Mouse (Mus musculus): Measurements from ENCODE around the gene Zbtb4. TPM values are rescaled to one million over a fixed set of nuclear protein-coding genes. Genes with fewer than 3 reads are reported as not detected.

Gene Zbtb4
- total and polyA plus RNA-seq, 2 experiments from 2014 or later: 2.9 to 21.2 TPM

GRCm38 (mm10) chr11:69763551-69763950 is 2.2 kb upstream of the Zbtb4 start:
- no peak overlapping the region for H3K4me2 ChIP-seq (ENCODE audit: low read depth, low read length)
- H3K9ac ChIP-seq (replicated peaks; ENCODE audit: low read depth, low read length): no peak overlapping the region
- H3K27me3 ChIP-seq (ENCODE audit: control insufficient read depth, insufficient read depth, low read length): no peaks in the 10 kb centered on the region
- H3K36me3 ChIP-seq (replicated peaks; ENCODE audit: control insufficient read depth, insufficient read depth, low read length): no peaks in the 10 kb centered on the region
- H3K4me1 ChIP-seq (ENCODE audit: control insufficient read depth, insufficient read depth): peaks cover 22% of the 10 kb centered on the region
- TF ChIP-seq EP300 (IDR thresholded peaks at IDR 0.05; ENCODE audit: low read depth): no peak
- peak; percentile 27 for TF ChIP-seq CTCF (IDR thresholded peaks at IDR 0.05; ENCODE audit: low read depth)
- H3K27ac ChIP-seq (ENCODE audit: low read depth): no peak overlapping the region
- no peak for ATAC-seq (ENCODE audit: insufficient read depth, low read depth)
- 77% methylated on average over 7 of the region's 7 CpGs for WGBS
- no peaks in the 10 kb centered on the region for H3K9me3 ChIP-seq (replicated peaks; ENCODE audit: control insufficient read depth, low read length)
- no peak overlapping the region for H3K4me3 ChIP-seq (ENCODE audit: low read depth, low read length)
- DNase-seq (ENCODE audit: low spot score): no peak

- Histone ChIP-seq H3K36me3 (replicated peaks; ENCODE audit: control insufficient read depth, insufficient read depth, low read length) (no peaks in the 10 kb centered on the region), H3K4me2 (ENCODE audit: low read depth, low read length) (peak overlapping the region; percentile 61), H3K4me1 (ENCODE audit: control insufficient read depth, insufficient read depth) (peaks cover 11% of the 10 kb centered on the region), H3K27me3 (ENCODE audit: control insufficient read depth, insufficient read depth, low read length) (no peaks in the 10 kb centered on the region), H3K9ac (replicated peaks; ENCODE audit: low read depth, low read length) (peak overlapping the region; percentile 98), H3K9me3 (replicated peaks; ENCODE audit: control insufficient read depth, low read length) (no peaks in the 10 kb centered on the region), H3K27ac (ENCODE audit: low read depth) (peak overlapping the region; percentile 98), H3K4me3 (ENCODE audit: low read depth, low read length) (peak overlapping the region; percentile 92)
- ATAC-seq (ENCODE audit: insufficient read depth, low read depth) (peak; percentile 82), DNase-seq (ENCODE audit: low spot score) (peak; percentile 36)
- TF ChIP-seq CTCF (IDR thresholded peaks at IDR 0.05; ENCODE audit: low read depth): no peak
- TF ChIP-seq EP300 (IDR thresholded peaks at IDR 0.05; ENCODE audit: low read depth): no peak
- WGBS: under 1% methylated on average over 28 of the region's 37 CpGs
Measured at GRCm38 (mm10) chr11:69766126-69766609, 456 bp downstream of the Zbtb4 start.

GRCm38 (mm10) chr11:69766872-69767624 is 1.3 kb downstream of the Zbtb4 start:
- Histone ChIP-seq H3K4me1 (ENCODE audit: control insufficient read depth, insufficient read depth) (peaks cover 11% of the 10 kb centered on the region), H3K4me2 (ENCODE audit: low read depth, low read length) (peak overlapping the region; percentile 61), H3K4me3 (ENCODE audit: low read depth, low read length) (peak overlapping the region; percentile 92), H3K9ac (replicated peaks; ENCODE audit: low read depth, low read length) (peak overlapping the region; percentile 98), H3K27ac (ENCODE audit: low read depth) (peak overlapping the region; percentile 98), H3K36me3 (replicated peaks; ENCODE audit: control insufficient read depth, insufficient read depth, low read length) (0 out of 2 replicates have a peak, but pooled peaks cover 3% of the 10 kb centered on the region), H3K9me3 (replicated peaks; ENCODE audit: control insufficient read depth, low read length) (no peaks in the 10 kb centered on the region), H3K27me3 (ENCODE audit: control insufficient read depth, insufficient read depth, low read length) (no peaks in the 10 kb centered on the region)
- 47% methylated on average over 13 of the region's 13 CpGs for WGBS
- TF ChIP-seq CTCF (IDR thresholded peaks at IDR 0.05; ENCODE audit: low read depth) (no peak), EP300 (IDR thresholded peaks at IDR 0.05; ENCODE audit: low read depth) (no peak)
- ATAC-seq (ENCODE audit: insufficient read depth, low read depth) (no peak), DNase-seq (ENCODE audit: low spot score) (no peak)

GRCm38 (mm10) chr11:69767625-69767909 is 1.9 kb downstream of the Zbtb4 start:
- Histone ChIP-seq H3K36me3 (replicated peaks; ENCODE audit: control insufficient read depth, insufficient read depth, low read length) (0 out of 2 replicates have a peak, but pooled peaks cover 3% of the 10 kb centered on the region), H3K4me2 (ENCODE audit: low read depth, low read length) (peak overlapping the region; percentile 61), H3K27ac (ENCODE audit: low read depth) (peak overlapping the region; percentile 98), H3K4me3 (ENCODE audit: low read depth, low read length) (peak overlapping the region; percentile 92), H3K9ac (replicated peaks; ENCODE audit: low read depth, low read length) (no peak overlapping the region), H3K9me3 (replicated peaks; ENCODE audit: control insufficient read depth, low read length) (no peaks in the 10 kb centered on the region), H3K4me1 (ENCODE audit: control insufficient read depth, insufficient read depth) (peaks cover 11% of the 10 kb centered on the region), H3K27me3 (ENCODE audit: control insufficient read depth, insufficient read depth, low read length) (no peaks in the 10 kb centered on the region)
- ATAC-seq (ENCODE audit: insufficient read depth, low read depth) (no peak), DNase-seq (ENCODE audit: low spot score) (peak; percentile 26)
- WGBS: 53% methylated on average over 4 of the region's 4 CpGs
- TF ChIP-seq EP300 (IDR thresholded peaks at IDR 0.05; ENCODE audit: low read depth) (no peak), CTCF (IDR thresholded peaks at IDR 0.05; ENCODE audit: low read depth) (no peak)

GRCm38 (mm10) chr11:69774961-69775360 is 9.2 kb downstream of the Zbtb4 start:
- H3K4me1 ChIP-seq (ENCODE audit: control insufficient read depth, insufficient read depth): 0 out of 2 replicates have a peak, but pooled peaks cover 3% of the 10 kb centered on the region
- peaks cover 26% of the 10 kb centered on the region for H3K36me3 ChIP-seq (replicated peaks; ENCODE audit: control insufficient read depth, insufficient read depth, low read length)
- no peaks in the 10 kb centered on the region for H3K9me3 ChIP-seq (replicated peaks; ENCODE audit: control insufficient read depth, low read length)
- no peak for TF ChIP-seq CTCF (IDR thresholded peaks at IDR 0.05; ENCODE audit: low read depth)
- TF ChIP-seq EP300 (IDR thresholded peaks at IDR 0.05; ENCODE audit: low read depth): no peak
- no peaks in the 10 kb centered on the region for H3K27me3 ChIP-seq (ENCODE audit: control insufficient read depth, insufficient read depth, low read length)
- no peak overlapping the region for H3K4me3 ChIP-seq (ENCODE audit: low read depth, low read length)
- no peak for ATAC-seq (ENCODE audit: insufficient read depth, low read depth)
- H3K4me2 ChIP-seq (ENCODE audit: low read depth, low read length): no peak overlapping the region
- H3K27ac ChIP-seq (ENCODE audit: low read depth): no peak overlapping the region
- no peak for DNase-seq (ENCODE audit: low spot score)
- WGBS: 60% methylated on average over 5 of the region's 5 CpGs
- H3K9ac ChIP-seq (replicated peaks; ENCODE audit: low read depth, low read length): no peak overlapping the region

Measured in heart, postnatal 0 days (tissue).